Mouse (Mus musculus) mouse trophoblast stem cell (cell line): ENCODE measurements around the gene Stt3a.

Experiments
- in situ Hi-C, 2 experiments: fragments of 300-500 bp; cut with MseI, MboI; formaldehyde crosslinking; loops; 2 replicates in 1 of 2; 3 replicates in 1 of 2; pipeline ENCODE4 v1.15.1; 2025

Stt3a gene

DNA sequence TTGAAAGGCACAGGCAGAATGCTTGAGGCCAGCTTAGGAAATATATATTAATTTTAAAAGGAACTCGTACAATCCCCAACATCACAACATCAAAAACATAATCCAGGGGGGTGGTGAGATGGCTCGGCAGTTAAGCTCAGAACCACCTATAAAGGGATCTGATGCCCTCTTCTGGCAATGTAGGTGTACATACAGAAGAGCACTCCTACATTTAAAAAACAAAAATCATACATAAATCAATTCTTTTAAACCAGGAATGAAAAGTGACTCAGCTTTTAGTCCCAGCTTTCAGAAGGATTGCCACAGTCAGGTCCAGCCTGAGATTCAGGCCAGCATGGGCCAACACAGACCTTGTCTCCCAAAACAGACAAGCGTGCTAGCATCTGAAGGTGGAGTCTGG, 50.9 kb downstream of the Stt3a start:
- in situ Hi-C loops: loop anchor here (10.0 to 25.0 kb wide), 2 partner anchors 282 to 1129 kb away; partner anchors contain the start of gene Gm7257 (in 1 of the 2)

DNA sequence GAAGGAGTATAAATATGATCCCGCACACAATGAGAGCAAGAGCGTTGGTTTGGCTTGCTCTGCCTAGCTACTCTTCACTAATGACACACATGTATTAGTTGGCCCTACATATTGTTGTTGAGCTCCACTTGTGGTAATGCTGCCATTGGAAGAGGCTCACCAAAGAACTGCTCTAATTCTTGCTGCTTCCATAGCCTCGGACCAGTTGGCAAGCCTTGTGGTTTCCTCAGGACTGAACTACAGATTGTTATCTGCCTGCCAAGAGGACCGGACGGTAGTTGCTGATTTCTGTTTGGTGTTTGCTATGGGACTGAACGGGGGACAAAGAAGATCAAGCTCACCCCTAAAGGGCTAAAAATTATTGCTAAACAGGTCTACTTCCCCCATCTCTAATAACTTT, 60.2 kb downstream of the Stt3a start:
- in situ Hi-C loops: loop anchor here in 1 of 2 experiments (25.0 kb wide), 1 partner anchor 1120 kb away; no protein-coding TSS in a partner anchor

DNA sequence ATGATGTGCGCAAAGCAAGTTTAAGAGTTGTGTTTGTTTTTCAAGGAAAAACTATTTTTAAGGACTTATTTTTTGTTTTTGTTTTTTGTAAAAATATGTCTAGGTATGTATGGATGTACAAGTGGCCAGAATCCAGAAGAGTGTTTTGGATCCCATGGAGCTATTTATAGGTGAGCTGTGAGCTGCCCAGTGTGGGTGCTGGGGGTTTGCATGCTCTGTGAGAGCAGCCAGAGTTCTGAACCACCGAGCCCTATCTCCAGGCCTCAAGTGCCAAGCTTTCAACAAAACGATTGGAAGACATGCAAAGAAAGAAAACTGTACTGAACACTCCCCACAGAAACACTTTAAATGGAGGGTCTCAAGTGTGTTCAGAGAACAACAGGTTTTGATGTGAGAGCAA, 61.6 kb downstream of the Stt3a start:
- in situ Hi-C loops: loop anchor here in 1 of 2 experiments (25.0 kb wide), 1 partner anchor 1119 kb away; no protein-coding TSS in a partner anchor

DNA sequence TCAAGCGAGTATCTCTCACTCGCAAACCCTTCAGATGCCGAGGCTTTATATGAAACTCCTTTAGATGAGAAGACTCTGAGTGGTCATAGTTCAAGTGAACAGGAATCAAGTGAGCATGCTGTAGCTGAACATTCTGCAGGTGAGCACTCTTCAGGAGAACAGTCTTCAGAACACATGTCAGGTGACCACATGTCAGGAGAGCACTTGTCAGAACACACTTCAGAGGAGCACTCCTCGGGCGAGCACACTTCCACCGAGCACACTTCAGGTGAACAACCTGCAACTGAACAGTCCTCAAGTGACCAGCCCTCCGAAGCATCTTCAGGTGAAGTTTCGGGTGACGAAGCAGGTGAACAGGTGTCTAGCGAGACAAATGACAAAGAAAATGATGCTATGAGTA, 73.2 kb downstream of the Stt3a start:
- in situ Hi-C loops: no loop called here

DNA sequence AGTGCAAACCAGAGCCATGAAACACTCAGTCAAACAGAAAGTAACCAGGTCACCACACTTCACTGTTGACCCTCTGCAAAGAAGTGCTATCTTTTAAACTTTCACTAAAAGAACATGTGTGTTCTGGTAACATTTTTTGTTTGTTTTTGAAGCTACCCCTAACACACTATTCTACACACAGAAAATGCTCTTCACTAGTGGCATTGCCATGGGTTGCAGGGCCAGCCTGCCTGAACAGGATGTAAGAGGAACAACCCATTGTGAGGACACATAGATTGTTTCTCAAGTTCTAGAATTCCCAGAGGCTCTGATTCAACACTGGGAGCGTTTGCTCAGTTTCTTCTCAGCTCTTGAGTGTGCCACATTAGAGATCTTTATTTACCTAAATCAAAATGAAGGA, 74.6 kb downstream of the Stt3a start, which contains the start of gene Acrv1:
TSS of gene Acrv1 (plus strand) at position 301 of the 400 bp plus-strand sequence.
- in situ Hi-C loops: no loop called here

DNA sequence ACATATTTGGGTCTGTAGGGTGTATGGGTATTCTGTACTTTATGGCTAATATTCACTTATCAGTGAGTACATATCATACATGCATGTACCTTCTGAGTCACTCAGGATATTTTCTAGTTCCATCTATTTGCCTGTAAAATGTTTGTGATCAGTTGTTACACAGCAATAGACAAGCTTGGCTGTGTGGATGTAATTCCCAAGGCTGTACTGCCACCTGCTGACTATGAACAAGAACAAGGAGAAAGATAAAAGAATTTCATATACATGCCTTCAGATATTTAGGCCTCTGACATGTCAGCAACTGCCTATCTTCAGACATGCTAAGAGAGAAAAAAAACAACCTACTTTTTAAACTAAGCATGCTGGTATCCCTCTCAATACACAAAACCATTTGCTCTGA, 80.2 kb downstream of the Stt3a start:
- in situ Hi-C loops: loop anchor here (5.0 to 10.0 kb wide), 2 partner anchors 250 to 253 kb away; partner anchors contain the start of gene Gm7257 (in 1 of the 2)

DNA sequence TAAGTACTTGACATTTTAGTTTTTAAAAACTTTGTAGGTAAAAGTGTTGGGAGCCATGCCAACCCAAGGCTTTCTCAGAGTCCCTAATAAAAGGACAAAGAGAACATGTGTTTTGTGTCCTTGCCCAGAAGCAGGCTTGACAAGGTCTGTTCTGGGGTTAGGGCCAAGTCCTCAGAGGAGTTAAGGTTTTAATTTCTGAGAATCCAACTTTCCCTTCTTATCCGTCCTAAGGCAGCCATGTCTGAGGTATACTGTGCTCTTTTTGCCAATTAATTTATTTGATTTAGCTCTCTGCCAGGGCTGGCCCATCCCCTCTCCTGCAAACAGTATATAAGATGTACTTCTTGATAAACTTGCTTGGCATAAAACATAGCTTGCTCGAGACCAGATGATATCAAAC, 86.1 kb downstream of the Stt3a start:
- in situ Hi-C loops: loop anchor here in 1 of 2 experiments (10.0 kb wide), 1 partner anchor 247 kb away; the partner anchor contains the start of gene Gm7257
